Mouse (Mus musculus) bone marrow macrophage, adult 2 months (primary cell): ENCODE measurements at regions not wholly inside any gene's neighbourhood (a gene's known extent, or its start where the extent isn't known, plus 50 kb on each side); places are given as distances from the start of the nearest gene placed in this dataset.

Source experiments
- CTCF ChIP-seq: IDR thresholded peaks from 2 replicates; pipeline ENCODE4 v1.5.1; 2012; ENCODE audit warnings: low read depth, mild to moderate bottlenecking, low read length, moderate library complexity
- POLR2A ChIP-seq: IDR thresholded peaks from 2 replicates; pipeline ENCODE4 v1.6.1; 2012; ENCODE audit warnings: mild to moderate bottlenecking, low read depth, low read length, borderline replicate concordance

- no peak for TF ChIP-seq CTCF
- no peak for TF ChIP-seq POLR2A
Measured at GRCm38 (mm10) chr4:84114162-84115040, 560.7 kb downstream of the Bnc2 start.
